ENCODE assay signal across 19 mouse cellular contexts in the genomic region with DNA sequence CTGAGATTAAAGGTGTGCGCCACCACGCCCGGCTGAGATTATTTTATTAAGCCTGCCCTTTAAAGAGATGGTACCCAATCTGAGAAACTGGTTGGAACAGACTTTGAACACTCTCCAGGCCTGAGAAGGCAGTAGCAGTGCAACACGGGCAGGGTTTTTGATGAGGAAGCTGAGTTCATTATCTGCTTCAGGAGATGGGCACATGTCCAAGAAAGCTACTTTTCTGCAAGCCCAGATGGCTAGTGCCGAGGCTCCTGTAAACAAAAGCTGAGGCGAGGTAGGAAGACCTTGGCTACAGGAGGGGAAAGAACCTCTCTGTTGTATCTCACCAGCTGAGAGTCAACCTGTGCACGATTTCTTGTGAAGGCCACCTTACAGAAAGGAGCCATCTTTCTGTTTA.
"Had no signal": no experiment of that assay in that cellular context is flagged by ENCODE, and none has a peak within 500 bp of the region (broad histone marks: within the 10 kb centered on the region; RNA-seq: fewer than 3 reads in every experiment).

No protein-coding gene starts in this region.

- H3K4me3 ChIP-seq: midbrain, embryonic 10.5 days; midbrain, embryonic 12.5 days; myocyte; neural tube, embryonic 13.5 days; neural tube, embryonic 15.5 days; stomach, embryonic 15.5 days had no signal

- H3K36me3 ChIP-seq: midbrain, embryonic 10.5 days; midbrain, embryonic 12.5 days; neural tube, embryonic 13.5 days; neural tube, embryonic 15.5 days; stomach, embryonic 15.5 days had no signal

- DNase-seq: lung, adult 18-20 months; lung, embryonic 14.5 days; lung, postnatal 10 days; lung, postnatal 4 days; midbrain, embryonic 14.5 days; retina, postnatal 1 day; right cerebral cortex, adult 18-20 months; right cerebral cortex, postnatal 25 days; right cerebral cortex, postnatal 4 days; thymus, adult 2 months; thymus, postnatal 25 days; thymus, postnatal 4 days had no signal

- H3K27ac ChIP-seq: midbrain, embryonic 10.5 days; midbrain, embryonic 12.5 days; neural tube, embryonic 13.5 days; neural tube, embryonic 15.5 days; stomach, embryonic 15.5 days; stomach, postnatal 0 days had no signal

- H3K27me3 ChIP-seq: midbrain, embryonic 12.5 days; neural tube, embryonic 13.5 days; neural tube, embryonic 15.5 days; stomach, embryonic 15.5 days had no signal
